Mouse (Mus musculus) cortical plate, adult 2 months (tissue): ENCODE results near the gene Zc3h15. TPM values are rescaled to one million over a fixed set of nuclear protein-coding genes. Genes with fewer than 3 reads are reported as not detected.

Experiments
- H3K27ac ChIP-seq: fragments of 200-500 bp; 2 replicates; pipeline ENCODE4 v1.5.1; 2012; ENCODE audit warnings: low read length, control low read depth, inconsistent platforms; ENCODE audit not compliant: insufficient read depth
- H3K4me1 ChIP-seq: fragments of 200-500 bp; 2 replicates; pipeline ENCODE4 v1.6.1; 2011; ENCODE audit warnings: low read length; ENCODE audit not compliant: control insufficient read depth, insufficient read depth
- H3K4me3 ChIP-seq: fragments of 200-500 bp; 2 replicates; pipeline ENCODE4 v1.5.1; 2011; ENCODE audit warnings: mild to moderate bottlenecking, low read length, control low read depth; ENCODE audit not compliant: insufficient read depth
- CTCF ChIP-seq: fragments of 200-500 bp; IDR thresholded peaks from 2 replicates; pipeline ENCODE4 v1.5.1; 2011; ENCODE audit warnings: mild to moderate bottlenecking, control low read depth, low read length; ENCODE audit not compliant: insufficient read depth; ENCODE audit errors: extremely low read depth
- POLR2A ChIP-seq: fragments of 200-500 bp; IDR thresholded peaks from 2 replicates; pipeline ENCODE4 v1.6.1; 2011; ENCODE audit warnings: mild to moderate bottlenecking, low read length, control low read depth; ENCODE audit not compliant: insufficient read depth; ENCODE audit errors: extremely low read depth
- polyA plus RNA-seq: library from polyadenylated mRNA; depleted of rRNA; stranded (reverse); fragments of >200 nt; gene quantifications from 2 replicates; pipeline ENCODE4 v1.2.3, GENCODE M21; 2012; rRNA removed

The Zc3h15 gene
- polyA plus RNA-seq = 103 and 106 TPM in 2 replicates

DNA sequence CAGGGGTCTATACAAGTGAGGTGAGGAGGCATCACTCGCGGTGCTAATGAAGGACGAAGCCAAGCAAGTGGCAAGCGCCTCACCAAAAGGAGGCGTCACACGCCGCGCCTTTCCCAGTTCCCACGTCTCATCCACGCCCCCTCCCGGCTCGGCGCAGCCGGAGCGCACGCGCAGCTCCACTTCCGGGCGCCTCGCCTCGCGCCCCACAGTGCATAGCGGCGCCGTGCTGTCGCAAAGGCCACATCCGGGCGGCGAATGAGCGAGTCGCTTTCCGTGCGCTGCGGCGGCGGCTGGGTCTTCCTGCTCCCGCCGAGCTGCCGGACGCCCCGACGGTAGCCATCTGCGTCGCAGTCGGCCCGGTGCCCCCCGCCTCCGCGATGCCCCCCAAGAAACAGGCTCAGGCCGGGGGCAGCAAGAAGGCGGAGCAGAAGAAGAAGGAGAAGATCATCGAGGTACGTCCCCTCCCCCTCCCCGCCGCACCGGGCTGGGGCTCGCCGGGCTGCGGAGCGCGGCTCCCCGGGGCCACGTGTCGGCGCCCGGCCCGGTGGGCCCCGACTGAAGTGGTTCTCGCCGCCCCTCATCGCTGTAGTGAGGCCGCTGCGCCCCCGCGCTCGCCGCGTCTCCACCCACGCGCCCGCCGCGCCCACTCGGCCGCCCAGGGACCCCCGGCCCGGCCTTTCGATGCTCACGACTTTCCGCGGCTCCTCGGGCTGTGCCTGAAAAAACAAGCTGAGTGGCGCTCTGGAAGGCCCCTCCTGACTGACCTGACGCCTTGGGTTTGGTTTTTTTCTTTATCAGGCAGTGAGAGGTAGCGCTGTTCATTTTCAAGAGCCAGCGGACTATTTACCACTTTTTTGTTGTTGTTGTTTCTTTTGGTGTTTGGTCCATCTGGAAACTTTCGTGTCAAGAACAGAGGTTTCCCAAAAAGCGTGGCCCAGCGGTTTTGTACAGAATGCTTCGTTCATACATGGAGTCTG, at the start of gene Zc3h15:
TSS of gene Zc3h15 (plus strand) at position 160 of the 977 bp plus-strand sequence.
- peak; percentile 33; the same call in 1 of the 2 replicates for TF ChIP-seq CTCF
- no peak; the same call in none of the 2 replicates for TF ChIP-seq POLR2A
- Histone ChIP-seq H3K4me1 (peaks cover 2% of the 10 kb centered on the region; the same call in 1 of the 2 replicates), H3K4me3 (peak within 1 kb of the TSS; percentile 63), H3K27ac (peak within 1 kb of the TSS; percentile 82)

DNA sequence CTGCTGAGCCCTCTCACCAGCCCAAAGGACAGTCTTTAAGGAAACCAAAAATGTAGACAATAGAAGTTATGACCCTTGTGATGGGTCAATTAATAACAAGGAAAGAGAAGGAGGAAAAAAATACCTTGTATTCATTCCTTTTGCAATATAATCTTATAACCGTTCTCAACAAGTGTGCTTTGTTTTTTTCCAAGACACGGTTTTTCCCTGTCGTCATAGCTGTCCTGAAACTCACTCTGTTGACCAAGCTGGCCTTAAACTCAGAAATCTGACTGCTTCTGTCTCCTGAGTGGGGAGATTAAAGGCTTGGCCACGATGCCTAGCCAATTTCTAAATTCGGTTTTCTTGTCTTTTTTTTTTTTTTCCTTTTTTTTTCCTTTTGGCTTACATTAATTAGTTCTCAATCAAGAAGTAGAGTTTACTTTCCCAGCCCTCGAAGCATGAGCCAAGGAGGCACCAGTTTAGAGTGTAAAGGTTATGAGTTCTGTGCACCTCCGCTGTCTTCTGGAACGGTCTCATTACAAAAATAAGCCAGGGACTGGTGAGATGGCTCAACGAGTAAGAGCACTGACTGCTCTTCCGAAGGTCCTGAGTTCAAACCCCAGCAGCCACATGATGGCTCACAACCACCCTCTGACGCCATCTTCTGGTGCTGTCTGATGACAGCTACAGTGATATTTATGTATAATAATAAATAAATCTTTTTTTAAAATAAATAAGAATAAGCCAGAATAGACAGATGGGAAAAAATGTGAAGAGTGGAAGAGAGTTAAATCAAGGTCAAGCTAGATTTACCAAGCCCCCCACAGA, 23.5 kb upstream of the Zc3h15 start:
- no peak for TF ChIP-seq CTCF

DNA sequence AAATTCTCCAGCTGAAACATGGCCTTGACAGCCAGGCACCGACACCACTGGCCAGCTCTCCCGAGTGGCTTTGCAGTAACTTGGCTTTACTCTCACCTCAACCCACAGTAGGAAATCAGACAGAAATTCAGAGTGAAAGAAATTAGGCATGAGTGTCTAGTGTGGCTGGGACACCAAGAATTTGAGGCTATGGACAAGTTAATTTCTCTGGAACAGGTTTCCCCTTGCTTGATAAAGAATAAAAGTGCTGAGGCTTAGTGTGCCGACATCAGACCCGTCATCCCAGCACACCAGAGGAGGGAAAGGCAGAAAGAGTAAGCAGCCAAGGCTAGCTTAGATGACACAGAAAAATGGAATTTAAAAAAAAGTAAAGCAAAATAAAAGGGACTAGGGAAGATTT, 22.7 kb upstream of the Zc3h15 start:
- TF ChIP-seq POLR2A = no peak
- no peak for TF ChIP-seq CTCF
- H3K4me3 ChIP-seq = no peak overlapping the region
- no peak overlapping the region for H3K27ac ChIP-seq
- no peaks in the 10 kb centered on the region for H3K4me1 ChIP-seq

More for the DNA sequence above, 23.5 kb upstream of the Zc3h15 start:
- Histone ChIP-seq H3K4me3 (no peak overlapping the region), H3K27ac (no peak overlapping the region), H3K4me1 (no peaks in the 10 kb centered on the region)

DNA sequence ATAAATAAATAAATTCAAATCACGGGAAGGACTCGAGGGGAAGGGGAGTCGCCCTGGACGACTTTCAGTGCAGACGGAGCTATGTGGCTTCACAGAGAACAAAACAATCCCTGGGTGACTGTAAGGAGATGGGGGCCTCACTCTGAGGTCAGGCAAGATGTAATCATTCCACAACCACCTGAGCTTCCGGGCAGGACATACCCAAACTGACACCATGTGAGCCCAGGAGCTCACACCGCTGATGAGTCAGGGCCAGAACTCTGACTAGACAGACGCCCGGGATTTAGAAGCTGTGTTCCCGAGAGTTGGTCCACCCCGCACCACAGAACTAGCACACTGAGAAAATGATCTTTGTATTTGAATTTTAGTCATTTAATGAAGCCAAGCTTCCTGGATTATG, 21.4 kb upstream of the Zc3h15 start:
- TF ChIP-seq POLR2A (no peak), CTCF (no peak)
- H3K4me1 ChIP-seq = no peaks in the 10 kb centered on the region
- H3K27ac ChIP-seq = no peak overlapping the region
- no peak overlapping the region for H3K4me3 ChIP-seq

DNA sequence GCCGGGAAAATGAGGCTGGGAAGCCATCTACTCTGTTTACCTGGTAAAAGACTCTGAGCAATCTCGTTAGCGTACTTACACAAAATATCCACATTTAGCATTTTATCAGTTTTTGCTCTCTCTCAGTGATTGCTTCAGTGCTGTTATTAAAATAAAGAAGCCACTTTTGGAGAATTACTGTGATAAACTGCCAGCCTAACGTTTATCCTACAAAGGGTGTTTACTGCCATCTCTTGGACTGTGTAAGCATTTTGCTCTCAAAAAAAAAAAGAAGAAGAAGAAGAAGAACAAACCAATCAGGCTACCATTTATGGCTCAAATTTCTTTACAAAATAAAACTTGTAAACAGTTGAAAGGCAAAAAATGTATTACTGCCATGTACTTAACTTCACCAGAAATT, 20.2 kb upstream of the Zc3h15 start:
- Histone ChIP-seq H3K27ac (no peak overlapping the region), H3K4me1 (no peaks in the 10 kb centered on the region), H3K4me3 (no peak overlapping the region)
- TF ChIP-seq POLR2A (no peak), CTCF (no peak)

DNA sequence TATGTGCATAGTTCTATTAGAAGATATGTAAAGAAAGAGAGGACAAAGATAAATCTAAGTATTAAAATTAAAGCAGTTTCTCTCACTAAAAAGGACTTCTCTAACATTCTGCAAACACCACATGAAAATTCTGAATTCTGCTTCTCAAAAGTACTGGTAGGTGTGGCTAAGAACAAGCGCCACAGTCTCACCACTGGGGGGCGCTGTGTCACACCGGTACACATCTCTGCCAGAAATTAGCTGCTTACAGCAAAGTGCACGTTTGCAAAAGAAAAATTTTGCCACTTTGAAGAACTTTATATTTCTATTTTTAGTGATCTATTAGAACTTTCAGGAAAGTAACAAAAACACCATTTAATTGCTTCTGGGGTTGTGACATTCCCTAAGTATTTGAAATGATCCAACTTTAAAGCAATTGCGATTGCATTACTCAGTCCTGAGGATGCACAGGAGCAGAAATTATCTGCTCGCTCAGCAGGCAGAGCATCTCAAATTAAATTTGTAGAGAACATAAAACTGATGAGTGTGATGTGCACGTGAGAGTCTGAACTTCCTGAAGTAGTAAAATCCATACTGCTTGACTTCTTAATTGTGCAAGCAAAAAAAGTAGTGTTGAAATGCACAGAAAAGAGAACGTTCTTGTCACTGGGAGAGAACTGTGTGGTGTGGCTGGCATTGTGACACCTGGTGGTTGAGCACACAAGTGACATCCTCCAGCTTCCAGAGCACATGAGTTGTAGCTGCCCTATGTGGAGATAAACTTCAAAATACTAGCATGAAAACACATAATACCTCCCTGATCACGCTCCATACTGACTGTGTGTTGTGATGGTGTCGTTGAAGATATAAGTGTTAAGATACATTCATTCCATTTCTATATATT, 18.8 kb upstream of the Zc3h15 start:
- TF ChIP-seq CTCF = peak; percentile 78
- TF ChIP-seq POLR2A = no peak
- H3K4me1 ChIP-seq = no peaks in the 10 kb centered on the region
- no peak overlapping the region for H3K4me3 ChIP-seq
- H3K27ac ChIP-seq = no peak overlapping the region

DNA sequence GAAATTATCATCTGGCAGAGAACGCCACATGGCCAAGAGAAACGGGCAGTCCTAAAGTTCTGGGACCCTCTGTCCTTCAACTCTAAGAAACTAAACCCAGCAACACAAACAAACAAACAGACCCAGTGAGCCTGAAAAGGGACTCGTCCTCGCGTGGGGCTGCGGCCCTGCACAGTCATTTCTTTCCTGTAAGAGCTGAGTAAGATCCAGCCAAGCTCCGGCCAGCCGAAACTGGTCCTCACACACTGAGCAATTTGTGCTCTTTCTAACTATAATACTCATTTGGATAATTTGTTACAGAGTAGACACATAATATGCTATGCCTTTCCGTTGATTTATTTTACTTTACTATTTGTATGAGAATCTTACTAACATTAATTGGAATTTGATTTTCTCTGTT, 17.4 kb upstream of the Zc3h15 start:
- H3K4me1 ChIP-seq = no peaks in the 10 kb centered on the region
- H3K4me3 ChIP-seq = no peak overlapping the region
- H3K27ac ChIP-seq = no peak overlapping the region
- TF ChIP-seq CTCF (no peak), POLR2A (no peak)

DNA sequence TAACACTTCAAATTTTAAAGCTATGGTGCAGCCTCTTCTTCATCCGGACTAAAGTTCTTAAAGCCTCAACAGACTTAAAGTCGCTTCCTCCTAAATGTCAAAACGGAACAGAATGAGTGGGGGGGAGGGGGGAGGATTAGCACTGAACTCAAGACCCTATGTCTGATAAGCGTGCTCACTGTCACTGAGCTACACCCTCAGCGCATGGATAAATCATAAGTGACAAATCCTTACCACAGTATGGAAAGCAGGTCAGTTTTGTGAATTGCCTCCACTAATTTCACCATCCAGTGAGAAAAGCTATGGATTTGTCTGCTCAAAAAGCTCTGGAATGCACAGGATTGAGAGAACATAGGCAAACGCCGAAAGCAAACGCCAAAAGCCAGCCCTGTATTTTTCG, 16.7 kb upstream of the Zc3h15 start:
- Histone ChIP-seq H3K27ac (no peak overlapping the region), H3K4me1 (no peaks in the 10 kb centered on the region), H3K4me3 (no peak overlapping the region)
- no peak for TF ChIP-seq POLR2A
- TF ChIP-seq CTCF = no peak

DNA sequence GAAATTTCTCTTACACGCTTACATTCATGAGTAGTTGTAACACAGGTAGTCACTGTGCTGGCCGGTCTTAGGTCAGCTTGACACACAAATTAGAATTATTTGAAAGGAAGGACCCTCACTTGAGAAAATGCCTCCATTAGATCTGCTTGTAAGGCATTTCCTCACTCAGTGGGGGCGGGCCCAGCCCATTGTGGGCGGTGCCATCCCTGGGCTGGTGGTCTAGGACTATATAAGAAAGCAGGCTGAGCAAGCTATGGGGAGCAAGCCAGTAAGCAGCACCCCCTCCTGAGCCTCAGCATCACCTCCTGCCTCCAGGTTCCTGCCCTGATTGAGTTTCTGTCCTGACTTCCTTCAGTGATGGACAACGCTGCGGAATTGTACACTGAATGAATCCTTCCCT, 16.3 kb upstream of the Zc3h15 start:
- Histone ChIP-seq H3K4me1 (no peaks in the 10 kb centered on the region), H3K27ac (no peak overlapping the region), H3K4me3 (no peak overlapping the region)
- no peak for TF ChIP-seq CTCF
- no peak for TF ChIP-seq POLR2A

DNA sequence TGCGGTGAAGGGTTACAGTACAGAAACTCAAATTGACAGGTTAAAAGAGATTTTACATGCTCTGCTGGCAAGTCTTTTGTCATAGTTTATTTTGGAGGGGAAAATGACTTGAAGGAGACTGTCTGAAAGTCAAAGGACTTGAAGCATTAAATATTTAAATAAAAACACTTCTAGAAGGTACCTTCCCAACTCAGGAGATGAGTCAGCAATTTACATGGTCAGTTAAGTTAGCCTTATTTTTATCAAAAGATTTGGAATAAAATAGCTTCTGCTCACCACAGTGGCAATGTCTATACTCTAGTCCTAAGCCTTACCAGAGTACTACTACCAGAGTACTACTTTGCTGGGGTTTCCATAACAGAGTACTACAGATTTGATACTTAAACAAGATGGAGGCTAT, 2.2 kb upstream of the Zc3h15 start:
- no peak overlapping the region for H3K4me3 ChIP-seq
- no peak overlapping the region for H3K27ac ChIP-seq
- TF ChIP-seq CTCF (no peak), POLR2A (no peak)
- peaks cover 2% of the 10 kb centered on the region; the same call in 1 of the 2 replicates for H3K4me1 ChIP-seq
